Mouse (Mus musculus) heart, adult 2 months (tissue): Measurements from ENCODE around the gene Mrgprx1. TPM values are rescaled to one million over a fixed set of nuclear protein-coding genes. Genes with fewer than 3 reads are reported as not detected.

Source experiments
- DNase-seq, 2 experiments: peaks; one replicate each; pipeline ENCODE4 v3.0.0; 2021
- H3K27ac ChIP-seq: fragments of 200-600 bp; 2 replicates; pipeline ENCODE4 v1.8.1; 2022
- H3K27me3 ChIP-seq: fragments of 200-500 bp; 2 replicates; pipeline ENCODE4 v1.6.1; 2012; ENCODE audit warnings: mild to moderate bottlenecking, low read length, inconsistent platforms, mixed read lengths; ENCODE audit not compliant: control insufficient read depth, insufficient read depth
- H3K36me3 ChIP-seq: fragments of 200-500 bp; 2 replicates; pipeline ENCODE4 v1.6.1; 2012; ENCODE audit warnings: low read length, inconsistent platforms; ENCODE audit not compliant: control insufficient read depth, insufficient read depth
- H3K4me1 ChIP-seq: fragments of 200-500 bp; 2 replicates; pipeline ENCODE4 v1.6.1; 2011; ENCODE audit warnings: low read length; ENCODE audit not compliant: control insufficient read depth, insufficient read depth
- H3K4me3 ChIP-seq: fragments of 200-600 bp; 2 replicates; pipeline ENCODE4 v1.8.1; 2022
- H3K79me2 ChIP-seq: fragments of 200-500 bp; replicated peaks from 2 replicates; pipeline ENCODE4 v1.6.1; 2012; ENCODE audit warnings: mild to moderate bottlenecking, inconsistent platforms, low read length, moderate library complexity, mixed read lengths; ENCODE audit not compliant: control insufficient read depth, insufficient read depth
- H3K9ac ChIP-seq: fragments of 200-500 bp; 2 replicates; pipeline ENCODE4 v1.6.1; 2012; ENCODE audit warnings: low read depth, mild to moderate bottlenecking, control low read depth, inconsistent platforms, low read length, mixed read lengths
- CTCF ChIP-seq: fragments of 200-600 bp; IDR thresholded peaks from 2 replicates; pipeline ENCODE4 v1.8.1; 2022; ENCODE audit warnings: antibody characterized with exemption, mild to moderate bottlenecking, moderate library complexity
- EP300 ChIP-seq: fragments of 200-500 bp; IDR thresholded peaks from 2 replicates; pipeline ENCODE4 v1.6.1; 2011; ENCODE audit warnings: low read depth, low read length, control low read depth; ENCODE audit not compliant: insufficient read depth
- POLR2A ChIP-seq: fragments of 200-500 bp; IDR thresholded peaks from 2 replicates; pipeline ENCODE4 v1.6.1; 2011; ENCODE audit warnings: mild to moderate bottlenecking, low read depth, low read length, control low read depth; ENCODE audit not compliant: insufficient read depth
- WGBS: fragments of 180-500 bp; shearing (Covaris S2); methylation state at CpG from one replicate; pipeline ENCODE4 v1.1.7; 2018; 5-methylcytosine and 5-hydroxymethylcytosine counted together
- intact Hi-C: fragments of 180-260 bp; cut with DNase I; formaldehyde crosslinking; loops from one replicate; pipeline ENCODE4 v1.15.1; 2025
- long read RNA-seq: library from polyadenylated mRNA; stranded (forward); transcript quantifications from one replicate; pipeline ENCODE4 v2.0.0, GENCODE M21; 2021
- polyA plus RNA-seq: library from polyadenylated mRNA; depleted of rRNA; stranded (reverse); fragments of >200 nt; gene quantifications from 2 replicates; pipeline ENCODE4 v1.2.3, GENCODE M21; 2012; rRNA removed
- total RNA-seq, 2 experiments: library from RNA; stranded (reverse); gene quantifications; 2 replicates each; pipeline ENCODE4 v1.2.3; 2021

Mrgprx1 gene
- total RNA-seq (not detected), polyA plus RNA-seq (not detected in 2 replicates)
- long read RNA-seq: 0 reads

DNA sequence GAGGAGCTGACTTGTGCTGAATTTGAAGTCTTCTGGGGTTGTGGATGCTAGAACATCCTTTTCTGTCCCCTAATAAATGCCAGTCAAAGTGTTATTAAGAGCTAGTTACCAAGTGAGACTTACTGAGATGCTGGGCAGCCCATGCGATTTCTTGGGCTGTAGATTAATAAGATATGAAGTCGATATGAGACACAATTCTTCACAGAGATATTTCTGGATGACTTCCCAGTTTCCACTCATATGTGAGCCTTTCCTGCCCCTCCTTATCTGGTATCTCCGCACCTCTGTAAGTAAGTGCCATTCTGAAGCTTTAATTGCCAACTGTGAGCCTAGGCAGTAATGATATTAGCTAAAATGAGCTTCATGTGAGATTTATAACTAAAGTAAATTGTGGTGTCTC is at the start of gene Mrgprx1:
TSS of gene Mrgprx1 (minus strand) at position 101 of the 400 bp plus-strand sequence.
- no peak for DNase-seq
- intact Hi-C loops: no loop called here
- H3K4me3 ChIP-seq: no peak within 1 kb of the TSS
- H3K9ac ChIP-seq: no peak within 1 kb of the TSS
- TF ChIP-seq CTCF (no peak), POLR2A (no peak), EP300 (no peak)
- no peaks in the 10 kb centered on the region for H3K36me3 ChIP-seq
- 35% methylated on average over 3 of the region's 3 CpGs for WGBS
- no peaks in the 10 kb centered on the region for H3K4me1 ChIP-seq
- H3K27me3 ChIP-seq: no peaks in the 10 kb centered on the region
- H3K27ac ChIP-seq: no peak within 1 kb of the TSS
- H3K79me2 ChIP-seq: no peaks in the 10 kb centered on the region

DNA sequence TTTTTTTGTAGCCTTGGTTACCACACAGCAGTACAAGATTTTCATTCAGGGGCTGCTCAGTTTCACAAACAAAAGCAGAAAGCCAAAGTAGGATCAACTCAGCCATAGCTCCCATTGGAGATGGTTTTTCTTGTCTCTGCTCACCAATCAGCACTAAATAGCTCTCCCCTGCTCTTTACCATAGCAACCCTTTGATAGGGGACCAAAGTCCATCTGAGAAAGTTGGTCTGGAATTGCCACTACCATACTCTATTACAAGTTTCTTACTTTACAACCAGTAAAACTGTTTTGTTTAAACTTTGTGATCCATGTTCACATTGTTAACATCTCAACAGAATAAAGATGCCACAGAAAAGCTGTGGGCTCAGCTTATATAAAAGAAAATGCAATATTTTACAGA is 48.1 kb upstream of the Mrgprx1 start:
- Histone ChIP-seq H3K27ac (no peak overlapping the region), H3K79me2 (no peaks in the 10 kb centered on the region), H3K27me3 (no peaks in the 10 kb centered on the region), H3K36me3 (no peaks in the 10 kb centered on the region), H3K9ac (no peak overlapping the region), H3K4me3 (no peak overlapping the region), H3K4me1 (no peaks in the 10 kb centered on the region)
- no peak for TF ChIP-seq CTCF
- no peak for TF ChIP-seq EP300
- no peak for TF ChIP-seq POLR2A
- intact Hi-C loops: no loop called here
- no peak for DNase-seq

DNA sequence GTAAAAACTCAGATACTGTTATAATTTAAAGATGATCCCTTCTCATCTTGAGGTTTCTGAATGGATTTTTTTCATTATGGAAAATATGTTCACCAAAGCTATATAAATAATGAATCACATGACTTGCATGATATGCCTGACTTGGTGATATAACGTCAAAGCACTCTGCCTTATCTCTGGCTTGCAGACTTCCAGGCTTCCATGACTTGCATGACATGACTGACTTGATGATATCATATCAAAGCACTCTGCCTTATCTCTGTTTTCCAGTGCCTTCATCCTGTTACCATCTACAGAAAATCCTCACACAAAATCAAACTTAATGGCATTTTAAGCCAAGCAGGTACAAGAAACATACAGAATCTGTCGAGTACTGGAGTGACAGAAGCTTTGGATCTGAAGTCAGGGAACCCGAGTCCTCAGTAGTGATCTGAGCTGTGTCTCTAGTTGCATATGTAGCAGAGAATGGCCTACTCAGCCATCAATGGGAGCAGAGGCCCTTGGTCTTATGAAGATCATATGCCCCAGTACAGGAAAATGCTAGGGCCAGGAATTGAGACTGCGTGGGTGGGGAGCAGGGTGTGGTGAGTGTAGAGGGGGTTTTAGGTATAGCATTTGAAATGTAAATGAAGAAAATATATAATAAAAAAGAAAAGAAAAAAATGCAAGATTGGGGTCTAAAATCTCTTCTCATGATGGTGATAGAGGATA is 19.2 kb upstream of the Mrgprx1 start:
- Histone ChIP-seq H3K79me2 (no peaks in the 10 kb centered on the region), H3K4me3 (no peak overlapping the region), H3K4me1 (no peaks in the 10 kb centered on the region), H3K9ac (no peak overlapping the region), H3K27ac (no peak overlapping the region), H3K27me3 (no peaks in the 10 kb centered on the region), H3K36me3 (no peaks in the 10 kb centered on the region)
- WGBS: 16% methylated on average over 4 of the region's 4 CpGs
- TF ChIP-seq EP300: no peak
- TF ChIP-seq POLR2A: no peak
- TF ChIP-seq CTCF: no peak
- no peak for DNase-seq
- intact Hi-C loops: no loop called here

DNA sequence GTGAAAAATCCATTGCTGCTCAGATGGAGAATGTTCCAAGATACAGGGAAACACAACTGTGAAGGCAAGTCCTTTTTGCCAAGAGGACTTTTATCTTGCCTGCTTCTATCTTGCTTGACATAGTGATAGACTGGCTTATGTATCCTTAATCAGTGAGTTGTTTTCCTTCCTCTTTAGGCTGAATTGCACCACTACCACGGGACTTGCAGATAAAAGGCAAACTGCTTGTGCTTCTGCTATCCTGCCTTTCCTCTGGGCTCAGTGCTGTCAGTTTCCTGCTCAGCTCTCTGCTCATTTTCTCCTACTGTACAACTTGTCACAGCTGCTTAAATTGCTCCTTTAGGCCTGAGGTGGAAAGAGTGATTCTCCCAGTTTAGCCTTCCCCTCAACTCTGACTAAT is 16.6 kb upstream of the Mrgprx1 start:
- Histone ChIP-seq H3K4me1 (no peaks in the 10 kb centered on the region), H3K4me3 (no peak overlapping the region)
- intact Hi-C loops: no loop called here

DNA sequence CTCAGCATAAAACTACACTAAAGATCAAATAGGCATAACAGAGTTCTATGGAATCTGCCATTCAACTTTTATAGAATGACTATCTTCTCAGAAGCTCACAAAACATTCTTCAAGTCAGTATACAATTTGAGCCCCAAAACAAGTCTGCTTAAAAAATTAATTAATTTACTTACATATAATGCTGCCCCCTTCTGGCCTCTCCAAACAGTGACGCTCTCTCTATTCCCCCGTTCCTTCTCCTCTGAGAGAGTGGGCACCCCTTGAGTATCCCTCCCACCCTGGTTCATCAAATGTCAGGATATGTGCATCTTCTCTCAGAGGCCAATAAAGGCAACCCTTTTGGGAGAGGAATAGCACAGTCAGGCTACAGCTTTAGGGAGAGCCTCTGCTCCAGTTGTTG is 9.5 kb downstream of the Mrgprx1 start:
- WGBS: 47% methylated on average over 2 of the region's 2 CpGs
- intact Hi-C loops: no loop called here
- Histone ChIP-seq H3K79me2 (no peaks in the 10 kb centered on the region), H3K36me3 (no peaks in the 10 kb centered on the region), H3K9ac (no peak overlapping the region), H3K4me1 (no peaks in the 10 kb centered on the region), H3K4me3 (no peak overlapping the region), H3K27me3 (no peaks in the 10 kb centered on the region), H3K27ac (no peak overlapping the region)
- no peak for TF ChIP-seq EP300
- TF ChIP-seq CTCF: no peak
- TF ChIP-seq POLR2A: no peak
- no peak for DNase-seq

More for the DNA sequence above, 16.6 kb upstream of the Mrgprx1 start:
- no peaks in the 10 kb centered on the region for H3K36me3 ChIP-seq
- no peak overlapping the region for H3K27ac ChIP-seq
- no peaks in the 10 kb centered on the region for H3K79me2 ChIP-seq
- DNase-seq: no peak
- H3K9ac ChIP-seq: no peak overlapping the region
- no peak for TF ChIP-seq EP300
- no peak for TF ChIP-seq CTCF
- 11% methylated on average over 1 of the region's 1 CpGs for WGBS
- no peaks in the 10 kb centered on the region for H3K27me3 ChIP-seq

DNA sequence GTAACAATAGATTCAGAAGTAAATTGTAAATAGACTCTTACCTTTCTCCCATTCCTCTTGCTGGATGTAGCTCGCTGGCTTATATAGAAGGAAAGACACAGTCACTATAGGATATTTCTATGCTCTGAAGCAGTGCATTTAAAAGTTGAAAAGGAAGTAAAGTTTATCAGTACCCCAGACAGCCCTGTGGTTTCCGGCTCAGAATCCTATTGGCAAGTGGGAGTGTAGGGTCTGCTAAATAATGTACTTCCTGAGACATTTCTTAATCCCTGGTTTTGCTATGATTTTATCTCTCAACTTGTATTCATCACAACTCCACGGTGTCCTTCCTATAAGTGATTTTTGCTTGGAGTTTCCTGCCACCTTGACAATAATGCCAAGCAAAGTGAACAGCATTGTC is 31.7 kb downstream of the Mrgprx1 start:
- Histone ChIP-seq H3K79me2 (no peaks in the 10 kb centered on the region), H3K4me1 (no peaks in the 10 kb centered on the region), H3K27me3 (no peaks in the 10 kb centered on the region), H3K27ac (no peak overlapping the region), H3K36me3 (no peaks in the 10 kb centered on the region), H3K4me3 (no peak overlapping the region), H3K9ac (no peak overlapping the region)
- intact Hi-C loops: no loop called here
- DNase-seq: no peak
- TF ChIP-seq POLR2A (no peak), EP300 (no peak), CTCF (no peak)
- WGBS: 28% methylated on average over 3 of the region's 3 CpGs
